Mouse (Mus musculus): Measurements from ENCODE around the gene Rhod. TPM values are rescaled to one million over a fixed set of nuclear protein-coding genes. Genes with fewer than 3 reads are reported as not detected.

Gene Rhod
- polyA plus RNA-seq, 1 experiment from 2014 or later, result 13.9 TPM

DNA sequence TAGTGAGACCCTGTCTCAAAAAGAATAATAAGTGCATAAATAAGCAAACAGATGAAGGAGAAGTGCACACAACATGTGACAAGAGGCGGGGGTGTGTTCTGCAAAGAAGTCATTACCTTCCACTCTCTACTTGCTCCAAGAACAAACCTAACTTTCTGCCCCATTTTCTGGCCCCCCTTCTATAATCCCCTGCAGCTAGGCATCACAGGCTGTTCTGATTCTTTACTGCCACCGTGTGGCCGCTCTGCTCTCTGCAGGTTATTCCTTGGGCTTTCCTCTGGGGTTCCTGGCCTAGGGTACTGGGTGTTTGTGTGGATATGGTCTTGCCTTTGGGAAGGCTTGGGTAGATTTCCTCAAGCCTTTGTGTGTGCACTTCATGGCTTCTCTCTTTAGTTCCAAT is 3.2 kb upstream of the Rhod start:
- Histone ChIP-seq H3K36me3 (no peaks in the 10 kb centered on the region), H3K4me1 (peaks cover 37% of the 10 kb centered on the region), H3K27ac (replicated peaks) (no peak overlapping the region), H3K4me3 (no peak overlapping the region), H3K27me3 (ENCODE audit: low read depth, poor library complexity, severe bottlenecking) (peaks cover 36% of the 10 kb centered on the region), H3K9me3 (replicated peaks) (no peaks in the 10 kb centered on the region)
- peak; percentile 72 for DNase-seq (ENCODE audit: low spot score)
- WGBS, result 8% methylated on average over 3 of the region's 3 CpGs

DNA sequence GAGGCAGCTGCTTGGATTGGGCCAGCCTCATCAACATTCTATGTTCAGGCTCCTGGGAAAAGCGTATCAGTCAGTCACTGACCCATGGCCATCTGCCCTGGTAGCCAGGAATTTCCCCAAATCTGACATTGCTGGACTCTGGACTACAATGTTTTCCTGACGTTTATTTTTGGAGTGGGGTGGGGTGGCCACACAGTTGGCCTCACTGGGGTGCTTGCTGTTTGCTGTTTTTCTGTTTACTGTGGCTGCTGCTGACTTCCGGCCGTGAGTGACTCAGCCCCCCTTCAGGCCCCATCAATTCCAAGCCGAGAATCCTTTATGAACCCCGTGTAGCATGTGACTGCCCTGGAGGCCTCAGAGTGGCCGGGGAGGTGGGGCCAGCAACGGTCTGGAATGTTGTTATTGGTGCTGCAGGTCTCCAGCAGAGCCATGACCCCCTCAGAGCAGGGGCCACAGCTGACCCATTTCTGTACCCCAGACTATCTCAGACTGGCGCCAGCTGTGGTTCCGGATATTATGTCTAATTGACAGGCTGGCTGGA is 2.5 kb upstream of the Rhod start:
- Histone ChIP-seq H3K4me1 (peaks cover 37% of the 10 kb centered on the region), H3K27me3 (ENCODE audit: low read depth, poor library complexity, severe bottlenecking) (peaks cover 36% of the 10 kb centered on the region), H3K9me3 (replicated peaks) (no peaks in the 10 kb centered on the region), H3K4me3 (no peak overlapping the region), H3K27ac (replicated peaks) (peak overlapping the region; percentile 33; the same call in 1 of the 2 replicates), H3K36me3 (no peaks in the 10 kb centered on the region)
- 52% methylated on average over 10 of the region's 10 CpGs for WGBS
- peak; percentile 34 for DNase-seq (ENCODE audit: low spot score)

DNA sequence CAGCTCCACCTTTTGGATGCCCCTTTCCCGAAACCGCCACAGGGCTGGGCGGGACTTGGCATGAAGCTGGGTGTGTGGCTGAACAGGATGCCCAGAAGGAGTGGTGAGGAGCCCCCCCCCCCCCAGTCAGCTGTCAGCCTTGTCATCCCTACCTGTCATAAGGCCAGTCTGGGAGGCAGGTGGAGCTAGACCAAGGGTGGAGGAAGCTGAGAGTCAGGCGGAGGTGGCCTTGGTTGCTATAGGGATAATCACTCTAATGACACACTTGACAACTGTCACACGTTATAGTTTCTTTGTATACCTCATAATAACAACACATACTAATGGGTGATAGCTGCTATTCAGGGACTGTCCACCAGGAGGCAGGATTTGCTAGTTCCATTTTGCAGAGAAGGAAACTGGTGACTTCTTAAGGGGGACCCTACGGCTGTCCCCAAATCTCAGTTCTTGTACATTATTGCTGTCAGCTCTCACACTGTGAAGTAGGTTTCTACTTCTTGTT is 1.9 kb upstream of the Rhod start:
- Histone ChIP-seq H3K9me3 (replicated peaks) (no peaks in the 10 kb centered on the region), H3K27me3 (ENCODE audit: low read depth, poor library complexity, severe bottlenecking) (peaks cover 36% of the 10 kb centered on the region), H3K4me1 (peaks cover 37% of the 10 kb centered on the region), H3K36me3 (no peaks in the 10 kb centered on the region), H3K27ac (replicated peaks) (no peak overlapping the region; the same call in 1 of the 2 replicates), H3K4me3 (no peak overlapping the region)
- peak; percentile 69 for DNase-seq (ENCODE audit: low spot score)
- WGBS, result 23% methylated on average over 6 of the region's 6 CpGs

DNA sequence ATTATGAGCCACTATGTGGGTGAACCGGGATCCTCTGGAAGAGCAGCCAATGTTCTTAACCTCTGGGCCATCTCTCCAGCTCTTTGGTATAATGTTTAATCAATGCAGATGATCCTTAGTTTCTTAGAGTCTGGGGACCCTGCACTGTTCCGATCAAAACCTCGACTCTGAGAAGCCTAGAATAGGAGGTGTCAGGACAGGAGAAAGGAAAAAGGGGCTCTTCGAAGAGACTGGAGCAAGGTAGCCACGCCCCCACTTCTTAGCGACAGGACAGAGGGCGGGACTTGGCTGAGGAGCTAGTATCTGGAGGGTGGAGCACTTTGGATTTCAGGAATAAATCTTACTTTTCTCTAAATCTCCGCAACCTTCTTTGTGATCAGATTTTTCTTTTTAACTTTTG is 990 bp upstream of the Rhod start:
- WGBS, result 14% methylated on average over 8 of the region's 8 CpGs
- H3K9me3 ChIP-seq (replicated peaks), result no peaks in the 10 kb centered on the region
- 0 out of 2 replicates have a peak overlapping the region, but pooled peaks have one; percentile 74 for H3K4me3 ChIP-seq
- no peaks in the 10 kb centered on the region for H3K36me3 ChIP-seq
- H3K27me3 ChIP-seq (ENCODE audit: low read depth, poor library complexity, severe bottlenecking), result peaks cover 36% of the 10 kb centered on the region
- no peak overlapping the region for H3K27ac ChIP-seq (replicated peaks)
- no peak for DNase-seq (ENCODE audit: low spot score)
- peaks cover 37% of the 10 kb centered on the region for H3K4me1 ChIP-seq

DNA sequence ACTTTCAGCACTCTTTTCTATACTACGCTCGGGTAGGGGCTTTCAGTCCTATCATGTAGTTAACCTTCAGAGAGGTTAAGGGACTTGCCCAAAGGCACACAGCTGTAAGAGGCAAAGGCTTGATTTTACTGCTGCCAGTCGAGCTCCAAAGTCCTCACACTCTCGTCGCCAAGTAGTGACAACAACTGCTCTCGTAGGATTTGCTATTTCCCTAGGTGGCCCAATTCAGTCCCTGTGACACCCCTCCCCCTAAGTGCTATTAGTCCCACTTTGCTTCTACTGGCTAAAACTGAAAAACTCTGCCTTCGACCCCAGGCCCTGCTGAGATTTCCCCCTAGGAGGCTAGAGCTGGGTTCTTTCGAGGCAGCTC is 456 bp downstream of the Rhod start:
- H3K9me3 ChIP-seq (replicated peaks), result no peaks in the 10 kb centered on the region
- peaks cover 37% of the 10 kb centered on the region for H3K4me1 ChIP-seq
- peak overlapping the region; percentile 79 for H3K27ac ChIP-seq (replicated peaks)
- H3K36me3 ChIP-seq, result no peaks in the 10 kb centered on the region
- DNase-seq (ENCODE audit: low spot score), result no peak
- H3K27me3 ChIP-seq (ENCODE audit: low read depth, poor library complexity, severe bottlenecking), result peaks cover 36% of the 10 kb centered on the region
- WGBS, result 5% methylated on average over 8 of the region's 8 CpGs
- peak overlapping the region; percentile 74 for H3K4me3 ChIP-seq

DNA sequence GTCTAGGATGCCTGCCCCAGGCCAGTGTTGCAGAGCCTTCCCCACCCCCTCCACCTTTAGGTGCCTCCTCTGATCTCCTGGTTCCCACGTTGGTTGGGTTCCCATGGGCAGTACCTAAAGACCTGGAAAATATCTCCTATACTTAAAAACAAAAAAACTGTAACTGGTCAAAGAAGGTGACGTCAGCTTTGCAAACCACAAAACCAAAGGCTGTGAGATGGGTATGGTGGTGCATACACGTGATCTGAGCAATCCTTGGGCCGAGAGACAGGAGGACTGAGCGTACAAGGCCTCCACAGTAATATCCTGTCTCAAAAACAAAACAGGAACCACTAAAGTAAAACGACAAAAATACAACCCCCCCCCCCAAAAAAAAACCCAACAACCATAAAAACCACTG is 1.3 kb downstream of the Rhod start:
- Histone ChIP-seq H3K9me3 (replicated peaks) (no peaks in the 10 kb centered on the region), H3K36me3 (no peaks in the 10 kb centered on the region), H3K27ac (replicated peaks) (no peak overlapping the region), H3K4me1 (peaks cover 37% of the 10 kb centered on the region), H3K4me3 (0 out of 2 replicates have a peak overlapping the region, but pooled peaks have one; percentile 74), H3K27me3 (ENCODE audit: low read depth, poor library complexity, severe bottlenecking) (peaks cover 36% of the 10 kb centered on the region)
- DNase-seq (ENCODE audit: low spot score), result no peak
- WGBS, result 76% methylated on average over 6 of the region's 6 CpGs

DNA sequence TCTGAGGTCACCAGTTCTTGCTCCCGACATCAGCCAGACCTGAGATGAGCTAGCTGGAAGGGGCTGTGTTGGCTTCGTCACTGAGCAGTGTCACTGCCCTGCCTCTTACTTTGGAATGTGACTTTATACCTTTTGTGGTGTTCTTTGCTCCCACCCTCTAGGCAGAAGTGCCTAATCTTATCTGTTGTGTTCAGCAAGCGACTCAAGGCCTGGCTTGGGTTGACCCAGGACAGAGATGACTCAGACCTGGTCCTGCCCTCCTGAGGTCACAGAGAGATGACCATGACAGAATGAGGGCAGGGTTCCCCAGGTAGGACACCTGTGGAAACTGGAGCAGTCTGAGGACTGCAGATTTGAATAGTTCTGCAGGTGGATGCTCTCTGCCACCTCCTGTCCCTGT is 3.0 kb downstream of the Rhod start:
- H3K27ac ChIP-seq (replicated peaks), result no peak overlapping the region
- H3K36me3 ChIP-seq, result no peaks in the 10 kb centered on the region
- H3K9me3 ChIP-seq (replicated peaks), result no peaks in the 10 kb centered on the region
- H3K4me3 ChIP-seq, result no peak overlapping the region
- H3K27me3 ChIP-seq (ENCODE audit: low read depth, poor library complexity, severe bottlenecking), result peaks cover 36% of the 10 kb centered on the region
- WGBS, result 93% methylated on average over 3 of the region's 3 CpGs
- H3K4me1 ChIP-seq, result peaks cover 24% of the 10 kb centered on the region
- no peak for DNase-seq (ENCODE audit: low spot score)

DNA sequence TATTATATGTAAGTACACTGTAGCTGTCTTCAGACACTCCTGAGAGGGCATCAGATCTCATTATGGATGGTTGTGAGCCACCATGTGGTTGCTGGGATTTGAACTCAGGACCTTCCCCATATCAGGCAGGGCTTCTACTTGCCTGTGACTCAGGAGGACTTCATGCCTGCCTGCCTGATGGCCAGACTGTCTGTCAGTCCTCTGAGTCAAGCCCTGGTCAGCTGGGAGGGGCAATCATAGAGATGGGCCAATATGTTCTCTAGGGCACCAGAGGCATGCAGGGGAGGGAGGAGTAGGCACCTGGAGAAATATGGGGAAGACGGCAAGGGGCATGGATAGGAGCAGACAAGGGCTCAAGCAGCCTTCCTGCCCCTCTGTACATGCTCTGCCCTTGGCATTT is 4.2 kb downstream of the Rhod start:
- Histone ChIP-seq H3K9me3 (replicated peaks) (no peaks in the 10 kb centered on the region), H3K27ac (replicated peaks) (no peak overlapping the region), H3K4me3 (no peak overlapping the region), H3K27me3 (ENCODE audit: low read depth, poor library complexity, severe bottlenecking) (peaks cover 25% of the 10 kb centered on the region), H3K36me3 (no peaks in the 10 kb centered on the region), H3K4me1 (peaks cover 18% of the 10 kb centered on the region)
- 88% methylated on average over 1 of the region's 1 CpGs for WGBS
- no peak for DNase-seq (ENCODE audit: low spot score)

DNA sequence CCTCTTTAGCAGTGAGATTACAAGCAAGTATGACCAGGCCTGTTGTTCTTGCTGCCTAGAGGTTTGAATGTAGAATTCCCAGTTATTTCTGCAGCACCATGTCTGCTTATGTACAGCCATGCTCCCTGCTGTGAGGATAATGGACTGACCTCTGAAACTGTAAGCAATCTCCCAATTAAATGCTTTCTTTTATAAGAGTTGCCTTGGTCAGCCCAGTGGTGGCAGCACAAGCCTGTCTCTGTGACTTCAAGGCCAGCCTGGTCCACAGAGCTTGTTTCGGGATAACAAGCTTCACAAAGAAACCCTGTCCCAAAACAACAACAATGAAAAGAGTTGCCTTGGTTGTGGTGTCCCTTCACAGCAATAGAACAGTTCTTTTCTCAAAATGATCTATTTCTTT is 5.5 kb downstream of the Rhod start:
- no peak overlapping the region for H3K4me3 ChIP-seq
- H3K27me3 ChIP-seq (ENCODE audit: low read depth, poor library complexity, severe bottlenecking), result peaks cover 13% of the 10 kb centered on the region
- H3K27ac ChIP-seq (replicated peaks), result no peak overlapping the region
- H3K9me3 ChIP-seq (replicated peaks), result no peaks in the 10 kb centered on the region
- no peak for DNase-seq (ENCODE audit: low spot score)
- 89% methylated on average over 1 of the region's 1 CpGs for WGBS
- H3K4me1 ChIP-seq, result peaks cover 6% of the 10 kb centered on the region
- H3K36me3 ChIP-seq, result no peaks in the 10 kb centered on the region

DNA sequence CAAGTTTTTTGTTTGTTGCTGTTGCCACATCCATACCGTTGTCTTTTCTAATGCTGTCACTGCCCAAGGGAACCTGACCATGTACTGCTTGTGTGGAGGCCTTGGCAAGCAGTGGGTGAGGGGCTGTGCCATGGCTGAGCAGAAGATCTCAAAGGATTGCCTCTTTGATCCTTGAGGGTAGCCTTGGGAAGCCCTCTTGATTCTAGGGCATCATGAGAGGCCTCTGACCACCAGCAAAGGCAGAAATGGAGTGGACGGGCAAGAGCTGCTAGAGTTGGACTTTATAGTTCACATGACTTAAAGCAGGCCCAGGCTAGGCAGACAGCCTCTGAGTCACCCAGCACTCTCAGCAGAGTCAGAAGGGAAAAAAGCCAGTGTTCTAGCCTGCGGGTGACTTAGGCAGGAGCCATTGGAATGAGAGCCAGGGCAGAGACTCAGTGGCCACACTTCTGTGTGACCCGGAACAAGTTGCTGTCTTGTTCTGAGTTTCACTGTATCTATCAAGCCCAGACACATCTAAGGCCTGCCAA is 9.1 kb downstream of the Rhod start:
- Histone ChIP-seq H3K4me3 (no peak overlapping the region), H3K4me1 (no peaks in the 10 kb centered on the region), H3K9me3 (replicated peaks) (no peaks in the 10 kb centered on the region), H3K36me3 (0 out of 2 replicates have a peak, but pooled peaks cover 8% of the 10 kb centered on the region), H3K27ac (replicated peaks) (no peak overlapping the region), H3K27me3 (ENCODE audit: low read depth, poor library complexity, severe bottlenecking) (no peaks in the 10 kb centered on the region)
- WGBS, result 91% methylated on average over 4 of the region's 4 CpGs
- no peak for DNase-seq (ENCODE audit: low spot score)

DNA sequence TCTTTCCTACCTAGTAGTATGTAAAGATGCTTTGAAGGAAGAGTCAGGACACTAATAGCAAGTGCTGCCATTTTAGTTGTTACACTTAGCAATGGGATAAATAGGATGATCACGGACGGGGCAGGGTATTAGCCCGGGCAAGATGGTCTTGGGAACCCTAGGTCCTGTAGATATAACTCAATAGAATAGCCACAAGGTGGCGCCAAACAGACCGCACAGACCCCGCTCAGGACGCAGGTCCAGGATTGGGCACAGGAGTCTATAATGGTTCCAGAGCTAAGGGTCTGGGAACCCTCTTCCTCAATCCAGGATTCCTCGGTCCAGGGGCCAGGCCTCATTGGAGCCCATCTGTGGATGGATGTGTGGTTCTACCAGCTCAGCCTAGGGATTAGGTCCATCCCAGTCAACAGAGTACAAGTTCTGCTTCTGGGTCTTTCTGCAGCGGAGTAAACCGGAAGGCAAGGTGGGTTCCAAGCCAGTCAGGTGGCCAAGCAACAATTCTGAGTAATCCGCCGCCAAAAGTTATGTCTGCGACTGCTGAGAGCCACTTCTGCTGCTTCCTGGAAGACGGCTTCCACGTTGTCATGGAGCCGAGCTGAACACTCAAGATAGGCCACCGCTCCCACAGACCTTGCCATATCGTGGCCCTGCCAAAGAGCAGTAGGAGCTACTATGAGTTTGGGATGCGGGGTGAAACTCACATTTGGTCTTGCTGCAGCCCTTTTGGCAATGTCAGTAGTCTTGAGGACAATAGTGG is 13.4 kb downstream of the Rhod start:
- WGBS, result 75% methylated on average over 19 of the region's 19 CpGs
- DNase-seq (ENCODE audit: low spot score), result peak; percentile 37
- Histone ChIP-seq H3K27me3 (ENCODE audit: low read depth, poor library complexity, severe bottlenecking) (no peaks in the 10 kb centered on the region), H3K9me3 (replicated peaks) (no peaks in the 10 kb centered on the region), H3K36me3 (0 out of 2 replicates have a peak, but pooled peaks cover 8% of the 10 kb centered on the region), H3K4me3 (no peak overlapping the region), H3K27ac (replicated peaks) (no peak overlapping the region), H3K4me1 (no peaks in the 10 kb centered on the region)

DNA sequence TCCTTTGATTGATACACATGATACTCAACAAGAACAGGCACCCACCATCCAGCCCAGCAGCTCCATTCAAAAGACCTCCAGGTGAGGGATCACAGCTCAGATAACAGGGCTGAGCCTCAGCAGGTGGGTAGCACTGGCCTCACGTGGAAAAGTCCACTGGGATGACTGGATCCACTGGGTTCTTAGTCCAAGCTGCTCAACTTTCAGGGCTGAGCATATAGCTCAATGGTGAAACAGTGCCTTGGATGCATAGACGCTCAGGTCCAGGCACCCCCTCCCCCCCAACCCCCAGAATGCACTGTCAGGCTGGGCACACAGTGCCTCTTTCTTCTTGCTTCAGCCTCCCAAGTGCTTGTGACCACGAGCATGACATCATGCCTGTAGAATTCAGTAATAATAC is 16.2 kb downstream of the Rhod start:
- Histone ChIP-seq H3K36me3 (0 out of 2 replicates have a peak, but pooled peaks cover 8% of the 10 kb centered on the region), H3K27me3 (ENCODE audit: low read depth, poor library complexity, severe bottlenecking) (no peaks in the 10 kb centered on the region), H3K9me3 (replicated peaks) (no peaks in the 10 kb centered on the region), H3K4me1 (no peaks in the 10 kb centered on the region), H3K4me3 (no peak overlapping the region), H3K27ac (replicated peaks) (no peak overlapping the region)
- 85% methylated on average over 3 of the region's 3 CpGs for WGBS
- no peak for DNase-seq (ENCODE audit: low spot score)

DNA sequence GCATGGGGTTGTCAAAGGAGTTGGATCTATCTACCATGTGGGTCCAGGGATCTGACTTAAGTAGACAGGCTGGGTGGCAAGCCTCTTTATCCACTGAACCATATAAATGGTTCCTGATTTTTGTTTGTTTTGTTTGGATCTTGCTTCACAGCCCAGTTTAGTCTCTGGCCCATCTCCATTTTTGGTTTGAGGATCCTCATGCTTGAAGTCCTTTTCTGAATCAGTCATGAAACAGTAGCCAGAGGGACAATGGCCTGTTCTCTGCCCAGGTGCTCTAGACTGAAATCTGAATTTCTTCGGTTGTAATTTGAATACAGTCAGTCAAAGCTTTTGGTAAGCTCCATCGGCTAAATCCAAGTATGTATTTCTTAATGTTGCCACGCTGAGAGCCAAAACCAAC is 16.7 kb downstream of the Rhod start:
- 0 out of 2 replicates have a peak, but pooled peaks cover 8% of the 10 kb centered on the region for H3K36me3 ChIP-seq
- 0 out of 2 replicates have a peak, but pooled peaks cover 2% of the 10 kb centered on the region for H3K4me1 ChIP-seq
- H3K27ac ChIP-seq (replicated peaks), result no peak overlapping the region
- no peak for DNase-seq (ENCODE audit: low spot score)
- 98% methylated on average over 3 of the region's 3 CpGs for WGBS
- no peaks in the 10 kb centered on the region for H3K27me3 ChIP-seq (ENCODE audit: low read depth, poor library complexity, severe bottlenecking)
- H3K4me3 ChIP-seq, result no peak overlapping the region
- H3K9me3 ChIP-seq (replicated peaks), result no peaks in the 10 kb centered on the region
